Comparison of ENCODE assay signal across 18 mouse cellular contexts in the genomic region with DNA sequence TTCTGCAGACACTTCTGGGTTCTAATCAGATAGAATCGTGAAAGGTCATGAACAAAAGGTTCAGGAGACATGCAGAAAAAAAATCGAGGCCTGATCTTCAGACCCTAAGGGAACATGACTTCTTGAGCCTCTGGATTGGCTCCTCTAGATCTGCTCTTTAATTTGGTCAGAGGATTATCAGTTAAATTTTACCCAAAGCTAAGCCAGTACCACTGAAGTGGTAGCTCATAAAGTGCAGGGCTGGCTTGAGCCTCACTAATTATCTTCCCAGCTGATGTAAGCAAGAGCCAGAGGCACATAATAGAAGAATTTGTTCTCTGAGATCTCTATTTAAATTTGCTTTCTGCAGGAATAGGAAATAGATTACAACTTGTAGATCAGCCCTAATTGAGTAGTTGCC.
"Had no signal": no experiment of that assay in that cellular context is flagged by ENCODE, and none has a peak within 500 bp of the region (broad histone marks: within the 10 kb centered on the region; RNA-seq: fewer than 3 reads in every experiment).

No protein-coding gene starts in this region.

- H3K27ac ChIP-seq: midbrain, embryonic 10.5 days; midbrain, embryonic 12.5 days; neural tube, embryonic 13.5 days; neural tube, embryonic 15.5 days had no signal

- H3K4me3 ChIP-seq: midbrain, embryonic 10.5 days; midbrain, embryonic 12.5 days; myocyte; neural tube, embryonic 13.5 days; neural tube, embryonic 15.5 days had no signal

- H3K9ac ChIP-seq: lung, embryonic 14.5 days; midbrain, embryonic 12.5 days; neural tube, embryonic 13.5 days; neural tube, embryonic 15.5 days had no signal

- DNase-seq: lung, embryonic 14.5 days; lung, postnatal 10 days; lung, postnatal 4 days; midbrain, embryonic 14.5 days; retina, postnatal 1 day; right cerebral cortex, adult 18-20 months; right cerebral cortex, postnatal 25 days; right cerebral cortex, postnatal 4 days; spleen, adult 18-20 months; thymus, adult 18-20 months; thymus, postnatal 14 days; thymus, postnatal 36 days had no signal

- H3K27me3 ChIP-seq: midbrain, embryonic 12.5 days; neural tube, embryonic 13.5 days; neural tube, embryonic 15.5 days had no signal

- H3K9me3 ChIP-seq: midbrain, embryonic 10.5 days; midbrain, embryonic 12.5 days; neural tube, embryonic 13.5 days; neural tube, embryonic 15.5 days had no signal

- H3K36me3 ChIP-seq: midbrain, embryonic 10.5 days; midbrain, embryonic 12.5 days; neural tube, embryonic 13.5 days; neural tube, embryonic 15.5 days had no signal

- H3K4me2 ChIP-seq: lung, embryonic 14.5 days; midbrain, embryonic 12.5 days; neural tube, embryonic 13.5 days; neural tube, embryonic 15.5 days had no signal

- ATAC-seq: midbrain, embryonic 16.5 days had no signal

- H3K4me1 ChIP-seq: midbrain, embryonic 10.5 days had no signal
